Mouse (Mus musculus): ENCODE data around the gene Hirip3. TPM values are rescaled to one million over a fixed set of nuclear protein-coding genes. Genes with fewer than 3 reads are reported as not detected.
A peak's percentile ranks its signal among the peaks of the same experiment; 100 is the strongest.

Gene Hirip3
- polyA plus RNA-seq, 1 experiment from 2014 or later, result 15.2 TPM

GRCm38 (mm10) chr7:126847421-126848398 is 14.1 kb upstream of the Hirip3 start:
- Histone ChIP-seq H3K27ac (ENCODE audit: low read depth, low read length) (no peak overlapping the region), H3K9me3 (ENCODE audit: control insufficient read depth, low read length) (no peaks in the 10 kb centered on the region), H3K36me3 (ENCODE audit: control insufficient read depth, insufficient read depth, low read length) (peaks cover 11% of the 10 kb centered on the region), H3K4me1 (ENCODE audit: control insufficient read depth, insufficient read depth, low read length) (peaks cover 8% of the 10 kb centered on the region; the same call in 1 of the 2 replicates), H3K4me3 (ENCODE audit: low read depth, low read length) (peak overlapping the region; percentile 52), H3K9ac (replicated peaks; ENCODE audit: low read depth, low read length) (peak overlapping the region; percentile 72), H3K27me3 (ENCODE audit: control insufficient read depth, insufficient read depth, low read length) (peaks cover 9% of the 10 kb centered on the region), H3K4me2 (ENCODE audit: low read depth, low read length) (peak overlapping the region; percentile 99)
- under 1% methylated on average over 74 of the region's 74 CpGs for WGBS
- ATAC-seq (ENCODE audit: low read depth), result peak; percentile 53; the same call in 1 of the 2 replicates

DNA sequence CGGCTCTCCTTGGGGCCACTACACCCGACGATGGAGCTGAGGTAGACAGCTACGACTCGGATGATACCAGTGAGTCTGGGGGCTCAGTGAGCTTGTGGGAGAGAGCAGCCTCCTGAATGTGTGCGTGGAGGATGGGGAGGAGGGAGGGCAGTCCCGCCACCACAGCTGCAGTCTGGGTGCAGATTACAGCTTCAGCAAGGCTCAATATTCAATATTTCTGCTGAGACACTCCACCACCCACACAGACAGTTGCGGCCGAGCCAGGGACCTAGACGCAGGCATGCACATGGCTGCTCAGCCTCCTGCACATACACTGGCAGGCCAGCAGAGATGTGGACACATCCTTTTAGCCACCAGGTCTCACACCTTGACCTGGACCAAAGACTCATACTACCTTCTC is 13.0 kb upstream of the Hirip3 start:
- peak overlapping the region; percentile 52 for H3K4me3 ChIP-seq (ENCODE audit: low read depth, low read length)
- H3K9ac ChIP-seq (replicated peaks; ENCODE audit: low read depth, low read length), result peak overlapping the region; percentile 72; the same call in 1 of the 2 replicates
- peaks cover 9% of the 10 kb centered on the region for H3K27me3 ChIP-seq (ENCODE audit: control insufficient read depth, insufficient read depth, low read length)
- H3K9me3 ChIP-seq (ENCODE audit: control insufficient read depth, low read length), result no peaks in the 10 kb centered on the region
- peak overlapping the region; percentile 99 for H3K4me2 ChIP-seq (ENCODE audit: low read depth, low read length)
- WGBS, result 27% methylated on average over 10 of the region's 10 CpGs
- peak; percentile 23; the same call in 1 of the 2 replicates for ATAC-seq (ENCODE audit: low read depth)
- peaks cover 16% of the 10 kb centered on the region for H3K36me3 ChIP-seq (ENCODE audit: control insufficient read depth, insufficient read depth, low read length)
- H3K4me1 ChIP-seq (ENCODE audit: control insufficient read depth, insufficient read depth, low read length), result peaks cover 8% of the 10 kb centered on the region; the same call in 1 of the 2 replicates
- no peak overlapping the region for H3K27ac ChIP-seq (ENCODE audit: low read depth, low read length)

DNA sequence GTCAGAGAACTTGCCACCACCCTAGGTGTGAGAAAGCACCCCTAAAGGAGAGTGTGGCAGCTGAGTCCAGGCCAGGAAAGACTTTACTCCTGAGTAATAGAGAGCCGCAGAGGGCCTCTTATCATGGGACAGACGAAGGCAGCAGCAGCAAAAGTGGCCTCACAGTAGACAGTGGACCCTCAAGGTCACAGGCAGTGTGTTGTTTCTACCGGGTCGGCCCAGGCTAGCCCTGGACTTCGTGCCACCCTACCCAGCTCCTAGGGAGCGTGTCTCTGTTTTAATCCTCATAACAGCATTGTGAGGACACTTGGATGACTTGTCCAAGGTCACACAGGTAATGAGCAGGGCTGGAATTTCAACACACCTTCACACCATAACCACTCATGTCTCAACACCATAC is 11.6 kb upstream of the Hirip3 start:
- H3K4me1 ChIP-seq (ENCODE audit: control insufficient read depth, insufficient read depth, low read length), result peaks cover 8% of the 10 kb centered on the region; the same call in 1 of the 2 replicates
- H3K4me3 ChIP-seq (ENCODE audit: low read depth, low read length), result no peak overlapping the region
- H3K9ac ChIP-seq (replicated peaks; ENCODE audit: low read depth, low read length), result no peak overlapping the region
- no peak overlapping the region for H3K27ac ChIP-seq (ENCODE audit: low read depth, low read length)
- no peak overlapping the region for H3K4me2 ChIP-seq (ENCODE audit: low read depth, low read length)
- peaks cover 16% of the 10 kb centered on the region for H3K36me3 ChIP-seq (ENCODE audit: control insufficient read depth, insufficient read depth, low read length)
- 93% methylated on average over 6 of the region's 6 CpGs for WGBS
- H3K9me3 ChIP-seq (ENCODE audit: control insufficient read depth, low read length), result no peaks in the 10 kb centered on the region
- no peak for ATAC-seq (ENCODE audit: low read depth)
- peaks cover 9% of the 10 kb centered on the region for H3K27me3 ChIP-seq (ENCODE audit: control insufficient read depth, insufficient read depth, low read length)

GRCm38 (mm10) chr7:126851192-126851591 is 10.6 kb upstream of the Hirip3 start:
- Histone ChIP-seq H3K4me1 (ENCODE audit: control insufficient read depth, insufficient read depth, low read length) (peaks cover 8% of the 10 kb centered on the region; the same call in 1 of the 2 replicates), H3K36me3 (ENCODE audit: control insufficient read depth, insufficient read depth, low read length) (peaks cover 16% of the 10 kb centered on the region), H3K4me2 (ENCODE audit: low read depth, low read length) (no peak overlapping the region), H3K27ac (ENCODE audit: low read depth, low read length) (no peak overlapping the region), H3K9ac (replicated peaks; ENCODE audit: low read depth, low read length) (no peak overlapping the region), H3K9me3 (ENCODE audit: control insufficient read depth, low read length) (no peaks in the 10 kb centered on the region), H3K4me3 (ENCODE audit: low read depth, low read length) (no peak overlapping the region), H3K27me3 (ENCODE audit: control insufficient read depth, insufficient read depth, low read length) (peaks cover 9% of the 10 kb centered on the region)
- ATAC-seq (ENCODE audit: low read depth), result no peak
- 46% methylated on average over 12 of the region's 12 CpGs for WGBS

DNA sequence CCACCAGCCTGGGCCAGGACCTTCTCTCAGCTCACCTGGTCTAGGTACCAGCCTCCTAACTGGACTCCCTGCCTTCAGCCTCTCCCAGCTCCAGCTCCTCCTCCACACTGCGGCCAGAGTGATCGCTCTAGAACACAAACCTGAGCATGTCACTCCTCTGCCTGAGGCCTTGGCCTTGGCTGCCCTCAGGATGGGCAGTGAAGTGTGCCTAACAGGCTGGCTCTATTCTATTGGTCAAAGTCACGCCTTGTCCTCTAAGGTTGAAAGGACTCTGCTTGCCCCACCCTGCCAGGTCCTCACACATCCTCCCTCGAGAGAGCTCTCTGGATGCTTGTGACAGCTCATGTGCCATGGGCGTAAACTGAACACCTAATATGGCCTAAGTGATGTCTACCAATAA is 8.3 kb upstream of the Hirip3 start:
- no peak overlapping the region for H3K9ac ChIP-seq (replicated peaks; ENCODE audit: low read depth, low read length)
- no peak overlapping the region for H3K4me3 ChIP-seq (ENCODE audit: low read depth, low read length)
- H3K9me3 ChIP-seq (ENCODE audit: control insufficient read depth, low read length), result no peaks in the 10 kb centered on the region
- H3K27ac ChIP-seq (ENCODE audit: low read depth, low read length), result no peak overlapping the region
- H3K27me3 ChIP-seq (ENCODE audit: control insufficient read depth, insufficient read depth, low read length), result peaks cover 6% of the 10 kb centered on the region
- no peak overlapping the region for H3K4me2 ChIP-seq (ENCODE audit: low read depth, low read length)
- H3K4me1 ChIP-seq (ENCODE audit: control insufficient read depth, insufficient read depth, low read length), result peaks cover 5% of the 10 kb centered on the region; the same call in 1 of the 2 replicates
- ATAC-seq (ENCODE audit: low read depth), result no peak
- peaks cover 16% of the 10 kb centered on the region for H3K36me3 ChIP-seq (ENCODE audit: control insufficient read depth, insufficient read depth, low read length)
- WGBS, result 86% methylated on average over 5 of the region's 5 CpGs

DNA sequence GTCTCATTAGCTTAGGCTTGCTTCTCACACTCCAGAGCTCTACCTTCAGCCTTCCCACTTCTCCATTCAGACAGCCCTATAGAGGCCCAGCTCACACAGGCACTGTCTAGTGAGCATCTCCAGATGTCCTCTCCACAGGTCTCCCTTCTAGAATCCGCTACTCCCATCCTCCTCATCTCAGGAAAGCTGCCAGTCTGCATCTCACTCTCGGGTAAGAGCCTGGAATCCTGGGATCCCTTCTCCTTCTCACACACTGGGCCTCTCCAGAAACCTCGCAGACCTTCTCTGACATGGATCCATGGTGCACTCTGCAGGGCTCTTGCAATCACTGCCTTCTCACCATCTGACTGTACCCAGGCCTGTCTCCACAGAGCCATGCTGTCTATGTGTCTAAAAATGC is 6.1 kb upstream of the Hirip3 start:
- H3K4me2 ChIP-seq (ENCODE audit: low read depth, low read length), result no peak overlapping the region
- H3K9ac ChIP-seq (replicated peaks; ENCODE audit: low read depth, low read length), result no peak overlapping the region; the same call in 1 of the 2 replicates
- no peak overlapping the region for H3K27ac ChIP-seq (ENCODE audit: low read depth, low read length)
- peaks cover 20% of the 10 kb centered on the region for H3K36me3 ChIP-seq (ENCODE audit: control insufficient read depth, insufficient read depth, low read length)
- no peaks in the 10 kb centered on the region for H3K9me3 ChIP-seq (ENCODE audit: control insufficient read depth, low read length)
- no peaks in the 10 kb centered on the region; the same call in 1 of the 2 replicates for H3K4me1 ChIP-seq (ENCODE audit: control insufficient read depth, insufficient read depth, low read length)
- ATAC-seq (ENCODE audit: low read depth), result no peak
- 84% methylated on average over 3 of the region's 3 CpGs for WGBS
- no peak overlapping the region for H3K4me3 ChIP-seq (ENCODE audit: low read depth, low read length)
- no peaks in the 10 kb centered on the region for H3K27me3 ChIP-seq (ENCODE audit: control insufficient read depth, insufficient read depth, low read length)

- ATAC-seq (ENCODE audit: low read depth), result no peak
- H3K36me3 ChIP-seq (ENCODE audit: control insufficient read depth, insufficient read depth, low read length), result peaks cover 18% of the 10 kb centered on the region
- H3K9ac ChIP-seq (replicated peaks; ENCODE audit: low read depth, low read length), result no peak overlapping the region
- no peaks in the 10 kb centered on the region for H3K27me3 ChIP-seq (ENCODE audit: control insufficient read depth, insufficient read depth, low read length)
- H3K27ac ChIP-seq (ENCODE audit: low read depth, low read length), result no peak overlapping the region
- 73% methylated on average over 9 of the region's 9 CpGs for WGBS
- no peak overlapping the region for H3K4me3 ChIP-seq (ENCODE audit: low read depth, low read length)
- H3K9me3 ChIP-seq (ENCODE audit: control insufficient read depth, low read length), result no peaks in the 10 kb centered on the region
- H3K4me2 ChIP-seq (ENCODE audit: low read depth, low read length), result no peak overlapping the region
- peaks cover 7% of the 10 kb centered on the region; the same call in 1 of the 2 replicates for H3K4me1 ChIP-seq (ENCODE audit: control insufficient read depth, insufficient read depth, low read length)
Observed at GRCm38 (mm10) chr7:126856741-126857420, 4.9 kb upstream of the Hirip3 start.

GRCm38 (mm10) chr7:126860987-126861386 is 785 bp upstream of the Hirip3 start:
- 78% methylated on average over 5 of the region's 5 CpGs for WGBS
- peaks cover 15% of the 10 kb centered on the region for H3K36me3 ChIP-seq (ENCODE audit: control insufficient read depth, insufficient read depth, low read length)

More at GRCm38 (mm10) chr7:126860987-126861386, 785 bp upstream of the Hirip3 start:
- Histone ChIP-seq H3K4me1 (ENCODE audit: control insufficient read depth, insufficient read depth, low read length) (peaks cover 18% of the 10 kb centered on the region), H3K27me3 (ENCODE audit: control insufficient read depth, insufficient read depth, low read length) (no peaks in the 10 kb centered on the region), H3K9ac (replicated peaks; ENCODE audit: low read depth, low read length) (peak overlapping the region; percentile 56; the same call in 1 of the 2 replicates), H3K4me2 (ENCODE audit: low read depth, low read length) (peak overlapping the region; percentile 61), H3K4me3 (ENCODE audit: low read depth, low read length) (peak overlapping the region; percentile 38), H3K27ac (ENCODE audit: low read depth, low read length) (no peak overlapping the region), H3K9me3 (ENCODE audit: control insufficient read depth, low read length) (no peaks in the 10 kb centered on the region)
- no peak for ATAC-seq (ENCODE audit: low read depth)

Data from neural tube, embryonic 14.5 days (tissue).